Mouse (Mus musculus): ENCODE data around the gene Zbtb32. TPM values are rescaled to one million over a fixed set of nuclear protein-coding genes. Genes with fewer than 3 reads are reported as not detected.

Gene Zbtb32
- total and polyA plus RNA-seq, 3 experiments, result 173 to 183 (median 178) TPM

DNA sequence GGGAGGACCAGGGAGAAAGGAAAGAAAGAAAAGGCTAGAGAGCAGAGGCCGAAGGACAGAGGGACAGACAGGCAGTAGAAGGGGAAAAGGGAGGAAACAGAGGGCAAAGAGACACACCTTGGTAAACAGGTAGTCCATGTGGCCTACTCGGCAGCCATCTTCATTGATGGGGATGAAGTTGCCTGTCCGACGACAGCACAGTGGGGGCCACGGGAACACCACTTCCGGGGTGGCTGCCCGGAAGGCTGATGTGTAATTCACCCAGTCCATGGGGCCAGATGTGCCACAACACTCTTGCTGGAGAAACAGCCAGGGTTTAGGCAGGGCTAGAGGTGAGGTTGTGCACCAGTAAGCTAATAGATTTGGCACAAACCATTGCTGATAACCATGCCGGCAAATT, 6.2 kb upstream of the Zbtb32 start:
- TF ChIP-seq USF2 (conservative IDR thresholded peaks at IDR 0.05; ENCODE audit: low read depth, low read length) (no peak), PAX5 (IDR thresholded peaks at IDR 0.05; ENCODE audit: low read length) (no peak), HCFC1 (IDR thresholded peaks at IDR 0.05; ENCODE audit: low read depth, low read length) (peak; percentile 26; the same call in 1 of the 2 replicates), MEF2A (IDR thresholded peaks at IDR 0.05; ENCODE audit: borderline replicate concordance, low read depth, low read length) (no peak), CHD2 (IDR thresholded peaks at IDR 0.05; ENCODE audit: low read length) (no peak), ELF1 (IDR thresholded peaks at IDR 0.05; ENCODE audit: low read depth, low read length) (peak; percentile 90), POLR2A (IDR thresholded peaks at IDR 0.05; ENCODE audit: low read depth, low read length) (peak; percentile 40; the same call in 1 of the 2 replicates), TCF12 (IDR thresholded peaks at IDR 0.05; ENCODE audit: low read depth, low read length) (peak; percentile 58), MAZ (IDR thresholded peaks at IDR 0.05; ENCODE audit: low read depth, low read length) (peak; percentile 69; the same call in 1 of the 2 replicates), NRF1 (IDR thresholded peaks at IDR 0.05; ENCODE audit: low read depth, low read length) (0 out of 2 replicates have a peak, but pooled peaks have one; percentile 26), MYC (IDR thresholded peaks at IDR 0.05; ENCODE audit: low read depth, low read length) (peak; percentile 66)
- H3K4me1 ChIP-seq (ENCODE audit: control insufficient read depth in 1 of 2, insufficient read depth in 2 of 2), result peaks cover 23 to 29% of the 10 kb centered on the region in 2 experiments
- H3K9ac ChIP-seq (ENCODE audit: insufficient read depth, low read depth), result peak overlapping the region; percentile 51
- peaks cover 0 to 31% of the 10 kb centered on the region in 2 experiments for H3K36me3 ChIP-seq (replicated peaks in 1 of 2; ENCODE audit: control insufficient read depth in 1 of 2, insufficient read depth in 1 of 2, low read length in 1 of 2)
- in situ Hi-C loops (cut with MboI; ENCODE audit: low pct_ligation_motif_present, low pct_unique_long_range_greater_than_20kb, low sequenced_read_pairs), result loop anchor here (5.0 kb wide), 1 partner anchor 48 kb away; the partner anchor contains the start of gene Lin37
- peak overlapping the region; percentile 52 for H3K4me2 ChIP-seq (ENCODE audit: insufficient read depth, low read depth, poor library complexity, severe bottlenecking)
- peak overlapping the region in 2 of 3 experiments; percentile 23 to 60 for H3K4me3 ChIP-seq (replicated peaks in 1 of 3; ENCODE audit: low read depth in 2 of 3, low read length in 2 of 3, poor library complexity in 1 of 3)
- peak overlapping the region; percentile 64 for H3K27ac ChIP-seq (ENCODE audit: insufficient read depth, low read depth)
- H3K79me2 ChIP-seq (replicated peaks; ENCODE audit: control insufficient read depth, extremely low read depth, insufficient read depth, poor library complexity, severe bottlenecking), result peaks cover 3% of the 10 kb centered on the region
- dilution Hi-C loops (cut with MboI; ENCODE audit: extremely low pct_ligation_motif_present, extremely low pct_unique_long_range_greater_than_20kb, low sequenced_read_pairs), result no loop called here
- no peaks in the 10 kb centered on the region for H3K27me3 ChIP-seq (replicated peaks)
- H3K9me3 ChIP-seq (replicated peaks; ENCODE audit: low read length), result peaks cover 3% of the 10 kb centered on the region
- DNase-seq (ENCODE audit: extremely low read depth), result no peak

DNA sequence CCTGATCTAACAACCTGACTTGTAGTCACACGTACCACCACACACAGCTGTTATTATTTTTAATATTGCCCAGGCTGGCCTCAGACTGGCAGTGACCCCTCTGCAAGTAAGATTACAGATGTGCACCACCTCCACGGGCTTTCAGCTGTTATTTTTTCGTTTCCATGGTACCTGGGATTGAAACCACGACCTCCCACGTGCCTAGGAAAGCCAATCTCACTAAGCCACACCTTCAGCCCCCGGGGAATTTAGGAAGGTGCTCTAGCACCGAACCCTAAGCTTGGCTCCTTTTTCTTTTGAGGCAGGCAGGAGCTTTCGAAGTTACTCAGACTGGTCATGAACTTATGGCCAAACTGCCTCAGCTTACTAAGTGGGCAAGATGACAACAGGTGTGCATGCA, 5.7 kb upstream of the Zbtb32 start:
- Histone ChIP-seq H3K27me3 (replicated peaks) (no peaks in the 10 kb centered on the region), H3K4me2 (ENCODE audit: insufficient read depth, low read depth, poor library complexity, severe bottlenecking) (peak overlapping the region; percentile 52), H3K27ac (ENCODE audit: insufficient read depth, low read depth) (peak overlapping the region; percentile 64), H3K36me3 (replicated peaks in 1 of 2; ENCODE audit: control insufficient read depth in 1 of 2, insufficient read depth in 1 of 2, low read length in 1 of 2) (peaks cover 0 to 27% of the 10 kb centered on the region in 2 experiments), H3K79me2 (replicated peaks; ENCODE audit: control insufficient read depth, extremely low read depth, insufficient read depth, poor library complexity, severe bottlenecking) (peaks cover 3% of the 10 kb centered on the region), H3K4me3 (replicated peaks in 1 of 3; ENCODE audit: low read depth in 2 of 3, low read length in 2 of 3, poor library complexity in 1 of 3) (peak overlapping the region in 2 of 3 experiments; percentile 23 to 60), H3K9me3 (replicated peaks; ENCODE audit: low read length) (peaks cover 3% of the 10 kb centered on the region), H3K4me1 (ENCODE audit: control insufficient read depth in 1 of 2, insufficient read depth in 2 of 2) (peaks cover 23 to 29% of the 10 kb centered on the region in 2 experiments), H3K9ac (ENCODE audit: insufficient read depth, low read depth) (peak overlapping the region; percentile 51)
- dilution Hi-C loops (cut with MboI; ENCODE audit: extremely low pct_ligation_motif_present, extremely low pct_unique_long_range_greater_than_20kb, low sequenced_read_pairs) (no loop called here), in situ Hi-C loops (cut with MboI; ENCODE audit: low pct_ligation_motif_present, low pct_unique_long_range_greater_than_20kb, low sequenced_read_pairs) (no loop called here)
- TF ChIP-seq USF1 (IDR thresholded peaks at IDR 0.05; ENCODE audit: low read depth, low read length) (peak; percentile 61), USF2 (conservative IDR thresholded peaks at IDR 0.05; ENCODE audit: low read depth, low read length) (0 out of 2 replicates have a peak, but pooled peaks have one; percentile 10), IRF4 (IDR thresholded peaks at IDR 0.05; ENCODE audit: low read depth, low read length) (peak; percentile 9; the same call in 1 of the 2 replicates), CTCF (conservative IDR thresholded peaks at IDR 0.05 in 1 of 2, IDR thresholded peaks at IDR 0.05 in 1 of 2; ENCODE audit: low read depth in 2 of 2, low read length in 2 of 2) (no peak), POLR2A (IDR thresholded peaks at IDR 0.05; ENCODE audit: low read depth, low read length) (peak; percentile 28; the same call in 1 of the 2 replicates), BHLHE40 (IDR thresholded peaks at IDR 0.05; ENCODE audit: low read depth, low read length) (peak; percentile 81), UBTF (IDR thresholded peaks at IDR 0.05; ENCODE audit: low read depth, low read length) (no peak), SIN3A (IDR thresholded peaks at IDR 0.05; ENCODE audit: low read length) (peak; percentile 35)
- no peak for DNase-seq (ENCODE audit: extremely low read depth)

Measured in CH12.LX (cell line).